Mouse (Mus musculus): ENCODE data around the gene Kcnn4. TPM values are rescaled to one million over a fixed set of nuclear protein-coding genes. Genes with fewer than 3 reads are reported as not detected.

Kcnn4 gene
- polyA plus RNA-seq, 1 experiment from 2014 or later: 5.8 TPM

- no peaks in the 10 kb centered on the region for H3K4me1 ChIP-seq (ENCODE audit: control insufficient read depth, insufficient read depth, low read length)
- no peak overlapping the region for H3K27ac ChIP-seq (replicated peaks; ENCODE audit: low read depth, low read length)
- WGBS: 60% methylated on average over 14 of the region's 16 CpGs
- peak overlapping the region; percentile 14; the same call in 1 of the 2 replicates for H3K9ac ChIP-seq (ENCODE audit: low read depth, low read length)
- no peak overlapping the region for H3K4me2 ChIP-seq (ENCODE audit: low read depth, low read length)
- H3K9me3 ChIP-seq (ENCODE audit: control insufficient read depth, low read length): no peaks in the 10 kb centered on the region; the same call in 1 of the 2 replicates
- H3K36me3 ChIP-seq (ENCODE audit: control insufficient read depth, insufficient read depth, low read length): no peaks in the 10 kb centered on the region
- no peak overlapping the region for H3K4me3 ChIP-seq (ENCODE audit: low read depth, low read length)
- ATAC-seq (ENCODE audit: low read depth) (peak; percentile 69; the same call in 1 of the 2 replicates), DNase-seq (ENCODE audit: low spot score) (peak; percentile 57)
- peaks cover 4% of the 10 kb centered on the region; the same call in 1 of the 2 replicates for H3K27me3 ChIP-seq (replicated peaks; ENCODE audit: control insufficient read depth, insufficient read depth, low read length)
These were observed 59.5 kb downstream of the Kcnn4 start for GRCm38 (mm10) chr7:24429413-24430112.

GRCm38 (mm10) chr7:24430551-24431345 lies 60.7 kb downstream of the Kcnn4 start:
- ATAC-seq (ENCODE audit: low read depth) (no peak), DNase-seq (ENCODE audit: low spot score) (no peak)
- Histone ChIP-seq H3K4me1 (ENCODE audit: control insufficient read depth, insufficient read depth, low read length) (no peaks in the 10 kb centered on the region), H3K36me3 (ENCODE audit: control insufficient read depth, insufficient read depth, low read length) (no peaks in the 10 kb centered on the region), H3K9me3 (ENCODE audit: control insufficient read depth, low read length) (no peaks in the 10 kb centered on the region; the same call in 1 of the 2 replicates), H3K4me2 (ENCODE audit: low read depth, low read length) (no peak overlapping the region), H3K9ac (ENCODE audit: low read depth, low read length) (no peak overlapping the region), H3K27me3 (replicated peaks; ENCODE audit: control insufficient read depth, insufficient read depth, low read length) (peaks cover 4% of the 10 kb centered on the region; the same call in 1 of the 2 replicates), H3K4me3 (ENCODE audit: low read depth, low read length) (no peak overlapping the region), H3K27ac (replicated peaks; ENCODE audit: low read depth, low read length) (no peak overlapping the region)
- 92% methylated on average over 15 of the region's 15 CpGs for WGBS

- Histone ChIP-seq H3K27ac (replicated peaks; ENCODE audit: low read depth, low read length) (no peak overlapping the region), H3K4me2 (ENCODE audit: low read depth, low read length) (no peak overlapping the region), H3K27me3 (replicated peaks; ENCODE audit: control insufficient read depth, insufficient read depth, low read length) (peaks cover 4% of the 10 kb centered on the region; the same call in 1 of the 2 replicates), H3K9me3 (ENCODE audit: control insufficient read depth, low read length) (no peaks in the 10 kb centered on the region; the same call in 1 of the 2 replicates), H3K4me1 (ENCODE audit: control insufficient read depth, insufficient read depth, low read length) (no peaks in the 10 kb centered on the region), H3K4me3 (ENCODE audit: low read depth, low read length) (no peak overlapping the region), H3K36me3 (ENCODE audit: control insufficient read depth, insufficient read depth, low read length) (no peaks in the 10 kb centered on the region), H3K9ac (ENCODE audit: low read depth, low read length) (no peak overlapping the region)
- DNase-seq (ENCODE audit: low spot score): no peak
- no peak for ATAC-seq (ENCODE audit: low read depth)
- 70% methylated on average over 11 of the region's 11 CpGs for WGBS
These were observed 61.6 kb downstream of the Kcnn4 start for GRCm38 (mm10) chr7:24431713-24432112.

- Histone ChIP-seq H3K4me3 (ENCODE audit: low read depth, low read length) (no peak overlapping the region), H3K27me3 (replicated peaks; ENCODE audit: control insufficient read depth, insufficient read depth, low read length) (peaks cover 4% of the 10 kb centered on the region; the same call in 1 of the 2 replicates), H3K36me3 (ENCODE audit: control insufficient read depth, insufficient read depth, low read length) (no peaks in the 10 kb centered on the region), H3K4me2 (ENCODE audit: low read depth, low read length) (no peak overlapping the region), H3K27ac (replicated peaks; ENCODE audit: low read depth, low read length) (no peak overlapping the region), H3K4me1 (ENCODE audit: control insufficient read depth, insufficient read depth, low read length) (no peaks in the 10 kb centered on the region), H3K9ac (ENCODE audit: low read depth, low read length) (no peak overlapping the region), H3K9me3 (ENCODE audit: control insufficient read depth, low read length) (no peaks in the 10 kb centered on the region; the same call in 1 of the 2 replicates)
- DNase-seq (ENCODE audit: low spot score): no peak
- WGBS: 83% methylated on average over 5 of the region's 5 CpGs
- ATAC-seq (ENCODE audit: low read depth): no peak
These were observed 65.2 kb downstream of the Kcnn4 start for GRCm38 (mm10) chr7:24435305-24435704.

Small RNA genes within 50 kb of the gene (microRNA-seq; reads per million reads assigned to microRNA genes)
- gene Gm27592 (ENCODE audit: borderline number of aligned reads): not detected

Other genes starting within 250 kb of the Kcnn4 start
- 17.2 and 18.3 TPM in 2 replicates for gene Zfp235, start 236.1 kb upstream of the Kcnn4 start, polyA plus RNA-seq (2014; fragmentation: Nextera tagmentation; extraction: Ambion mirVana)
- 3.6 and 3.8 TPM in 2 replicates for gene Zfp114, start 195.2 kb upstream of the Kcnn4 start, polyA plus RNA-seq (2014; fragmentation: Nextera tagmentation; extraction: Ambion mirVana)
- gene Zfp111, start 158.8 kb upstream of the Kcnn4 start, polyA plus RNA-seq (2014; fragmentation: Nextera tagmentation; extraction: Ambion mirVana): 11.1 and 12.7 TPM in 2 replicates
- gene Zfp109, start 132.7 kb upstream of the Kcnn4 start, polyA plus RNA-seq (2014; fragmentation: Nextera tagmentation; extraction: Ambion mirVana): 3.6 and 4.5 TPM in 2 replicates
- gene Zfp108, start 115.5 kb upstream of the Kcnn4 start, polyA plus RNA-seq (2014; fragmentation: Nextera tagmentation; extraction: Ambion mirVana): 4.3 and 5.6 TPM in 2 replicates
- gene Zfp93, start 99.8 kb upstream of the Kcnn4 start, polyA plus RNA-seq (2014; fragmentation: Nextera tagmentation; extraction: Ambion mirVana): 6.2 and 9.2 TPM in 2 replicates
- 29.8 and 29.9 TPM in 2 replicates for gene Zfp61, start 69.0 kb upstream of the Kcnn4 start, polyA plus RNA-seq (2014; fragmentation: Nextera tagmentation; extraction: Ambion mirVana)
- gene Zfp94, start 53.6 kb upstream of the Kcnn4 start, polyA plus RNA-seq (2014; fragmentation: Nextera tagmentation; extraction: Ambion mirVana): 8.5 and 12.1 TPM in 2 replicates
- gene Tescl, start 36.3 kb upstream of the Kcnn4 start, polyA plus RNA-seq (2014; fragmentation: Nextera tagmentation; extraction: Ambion mirVana): not detected in 2 replicates
- gene Lypd5, start 21.1 kb upstream of the Kcnn4 start, polyA plus RNA-seq (2014; fragmentation: Nextera tagmentation; extraction: Ambion mirVana): 2.4 and 4.9 TPM in 2 replicates
- gene Smg9, start 29.4 kb downstream of the Kcnn4 start, polyA plus RNA-seq (2014; fragmentation: Nextera tagmentation; extraction: Ambion mirVana): 17.6 and 19.9 TPM in 2 replicates
- gene Irgc1, start 82.0 kb downstream of the Kcnn4 start, polyA plus RNA-seq (2014; fragmentation: Nextera tagmentation; extraction: Ambion mirVana): 0.16 and 0.36 TPM in 2 replicates
- 8.0 and 12.2 TPM in 2 replicates for gene Plaur, start 92.2 kb downstream of the Kcnn4 start, polyA plus RNA-seq (2014; fragmentation: Nextera tagmentation; extraction: Ambion mirVana)
- 2.6 and 2.8 TPM in 2 replicates for gene Cadm4, start 111.8 kb downstream of the Kcnn4 start, polyA plus RNA-seq (2014; fragmentation: Nextera tagmentation; extraction: Ambion mirVana)
- gene Zfp428, start 136.7 kb downstream of the Kcnn4 start, polyA plus RNA-seq (2014; fragmentation: Nextera tagmentation; extraction: Ambion mirVana): 31.3 and 36.6 TPM in 2 replicates
- 0.19 and 0.22 TPM in 2 replicates for gene AC161166.1, start 142.2 kb downstream of the Kcnn4 start, polyA plus RNA-seq (2014; fragmentation: Nextera tagmentation; extraction: Ambion mirVana)
- 11.4 and 12.0 TPM in 2 replicates for gene Irgq, start 160.4 kb downstream of the Kcnn4 start, polyA plus RNA-seq (2014; fragmentation: Nextera tagmentation; extraction: Ambion mirVana)
- gene Pinlyp, start 175.9 kb downstream of the Kcnn4 start, polyA plus RNA-seq (2014; fragmentation: Nextera tagmentation; extraction: Ambion mirVana): 0.34 and 1.5 TPM in 2 replicates
- 88.4 and 97.9 TPM in 2 replicates for gene Xrcc1, start 176.0 kb downstream of the Kcnn4 start, polyA plus RNA-seq (2014; fragmentation: Nextera tagmentation; extraction: Ambion mirVana)
- gene Ethe1, start 217.3 kb downstream of the Kcnn4 start, polyA plus RNA-seq (2014; fragmentation: Nextera tagmentation; extraction: Ambion mirVana): 25.5 and 25.6 TPM in 2 replicates
- gene Zfp575, start 217.4 kb downstream of the Kcnn4 start, polyA plus RNA-seq (2014; fragmentation: Nextera tagmentation; extraction: Ambion mirVana): 4.3 and 4.6 TPM in 2 replicates
- 0.43 and 0.60 TPM in 2 replicates for gene Phldb3, start 240.5 kb downstream of the Kcnn4 start, polyA plus RNA-seq (2014; fragmentation: Nextera tagmentation; extraction: Ambion mirVana)

Measured in embryonic facial prominence, embryonic 14.5 days (tissue).